Mouse (Mus musculus): ENCODE data around the gene Ccdc186. TPM values are rescaled to one million over a fixed set of nuclear protein-coding genes. Genes with fewer than 3 reads are reported as not detected.
"Not testable (repeated sequence)": the region's sequence is repeated elsewhere in the genome, so short reads cannot be mapped to it uniquely, and the experiment has no call there.

Ccdc186 gene
- polyA plus RNA-seq, 1 experiment = 6.5 TPM

- no peak for DNase-seq (ENCODE audit: low read depth)
These were observed 65.6 kb downstream of the Ccdc186 start for GRCm38 (mm10) chr19:56756412-56756811.

GRCm38 (mm10) chr19:56754456-56754855, 67.5 kb downstream of the Ccdc186 start:
- DNase-seq (ENCODE audit: low read depth) = not testable (repeated sequence)

DNA sequence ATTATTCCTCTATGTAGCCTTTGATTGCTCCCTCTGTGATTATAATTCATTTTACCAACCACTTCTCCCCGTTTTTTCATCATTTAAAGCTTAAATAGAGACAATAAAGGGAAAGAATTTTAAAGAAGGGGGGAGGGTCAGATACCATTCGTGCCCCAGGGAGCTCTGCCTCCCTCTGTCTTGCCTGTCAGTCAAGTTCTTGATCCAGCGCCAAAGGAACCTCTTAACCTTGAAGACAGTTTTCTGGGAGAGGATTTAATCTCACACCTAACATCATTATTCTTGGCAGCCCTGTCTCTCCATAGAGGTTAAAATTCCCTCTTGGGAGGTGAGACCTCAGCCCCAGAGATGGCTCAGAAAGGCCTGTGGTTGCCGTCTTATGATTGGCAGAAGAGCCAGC, 71.3 kb downstream of the Ccdc186 start:
- DNase-seq (ENCODE audit: low read depth) = no peak

- DNase-seq (ENCODE audit: low read depth) = no peak
These were observed 72.6 kb downstream of the Ccdc186 start for GRCm38 (mm10) chr19:56749343-56749742.

GRCm38 (mm10) chr19:56747878-56748277, 74.1 kb downstream of the Ccdc186 start:
- DNase-seq (ENCODE audit: low read depth) = no peak

DNA sequence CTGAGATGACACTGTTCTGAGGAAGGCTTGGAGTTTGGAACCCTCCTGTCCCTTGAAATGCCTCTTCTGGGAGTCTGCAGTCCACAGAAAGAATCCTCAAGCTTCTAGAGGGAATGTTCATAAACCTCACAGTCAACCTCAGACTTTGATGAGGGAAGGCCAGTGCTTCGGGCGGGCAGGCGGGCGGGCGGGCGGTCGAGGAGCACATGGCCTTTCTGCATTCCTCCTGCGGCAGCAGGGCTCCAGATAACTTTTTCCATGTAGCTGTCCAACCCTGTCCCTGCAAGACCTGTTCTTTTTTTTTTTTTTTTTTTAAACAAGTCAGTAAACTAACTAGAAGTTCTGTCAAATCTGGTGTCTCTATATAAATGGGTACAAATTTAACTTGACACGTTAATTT, 75.4 kb downstream of the Ccdc186 start:
- no peak for DNase-seq (ENCODE audit: low read depth)

DNA sequence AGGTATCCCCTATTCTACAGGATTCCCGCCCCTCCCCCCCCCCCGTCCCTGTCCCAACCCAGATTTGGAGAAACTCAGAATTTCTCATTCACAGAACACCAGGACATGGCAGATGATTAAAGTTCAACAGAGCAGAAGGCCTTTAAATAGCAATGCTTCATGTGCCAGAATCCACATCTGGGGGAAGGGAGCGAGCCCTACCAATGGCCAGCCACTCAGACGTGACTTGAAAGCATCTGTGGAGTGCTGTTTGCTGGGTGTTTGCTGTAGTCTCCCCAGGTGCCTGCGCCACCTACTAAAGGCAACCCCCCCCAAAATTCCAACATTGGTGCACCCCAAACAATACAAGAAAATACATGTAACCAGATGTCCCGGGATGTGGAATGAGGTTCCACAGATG, 76.5 kb downstream of the Ccdc186 start:
- no peak for DNase-seq (ENCODE audit: low read depth)

- DNase-seq (ENCODE audit: low read depth) = no peak
These were observed 76.9 kb downstream of the Ccdc186 start for GRCm38 (mm10) chr19:56745061-56745460.

Other genes with a start within 250 kb of the Ccdc186 start
- gene Adrb1, start 100.0 kb downstream of the Ccdc186 start, polyA plus RNA-seq (2012; rRNA removed) = 2.3 and 2.7 TPM in 2 replicates
- gene Tdrd1, start 4.0 kb upstream of the Ccdc186 start, polyA plus RNA-seq (2012; rRNA removed) = 0.69 and 1.1 TPM in 2 replicates
- 18.3 and 21.0 TPM in 2 replicates for gene Vwa2, start 52.1 kb upstream of the Ccdc186 start, polyA plus RNA-seq (2012; rRNA removed)
- 8.9 and 11.7 TPM in 2 replicates for gene Afap1l2, start 186.0 kb upstream of the Ccdc186 start, polyA plus RNA-seq (2012; rRNA removed)

All from gonadal fat pad, adult 2 months (tissue).